Mouse (Mus musculus) lung, postnatal 0 days (tissue): ENCODE data around the gene Pcdh7.

ENCODE experiments used
- CTCF ChIP-seq: IDR thresholded peaks from 2 replicates; pipeline ENCODE4 v1.5.1; 2016; ENCODE audit warnings: antibody characterized with exemption, mild to moderate bottlenecking
- EP300 ChIP-seq: IDR thresholded peaks from 2 replicates; pipeline ENCODE4 v1.6.1; 2016; ENCODE audit warnings: antibody characterized with exemption, mild to moderate bottlenecking, control low read depth

- no peak for TF ChIP-seq CTCF
- TF ChIP-seq EP300, result no peak
Measured at GRCm38 (mm10) chr5:58082230-58082629, 364.5 kb downstream of the Pcdh7 start.
